Mouse (Mus musculus): ENCODE measurements at regions not wholly inside any gene's neighbourhood (a gene's known extent, or its start where the extent isn't known, plus 50 kb on each side); places are given as distances from the start of the nearest gene placed in this dataset.

DNA sequence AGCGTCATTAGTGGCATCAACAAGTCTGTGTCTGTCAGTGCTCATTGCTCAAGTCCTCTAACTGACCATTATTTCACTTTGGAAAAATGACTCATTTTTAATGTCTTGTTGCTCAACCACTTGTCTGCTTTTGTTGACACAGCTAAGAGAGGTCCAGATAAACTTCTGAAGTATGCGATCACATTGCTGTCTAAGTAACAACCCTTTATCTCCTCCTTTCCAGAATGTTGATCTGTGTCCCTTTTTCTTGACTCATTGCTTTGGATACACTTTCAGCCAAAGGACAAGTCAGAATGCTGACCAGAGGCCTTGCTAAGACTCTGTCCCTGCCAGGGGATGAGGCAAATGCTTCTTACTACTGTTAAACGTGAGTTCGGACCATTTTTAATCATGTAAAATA is 407.2 kb upstream of the Zfp507 start:
- TF ChIP-seq EP300 (optimal IDR thresholded peaks at IDR 0.05) (no peak), CTCF (IDR thresholded peaks at IDR 0.05; ENCODE audit: low read depth) (no peak)
